Mouse (Mus musculus): ENCODE data around the gene Rbm10. TPM values are rescaled to one million over a fixed set of nuclear protein-coding genes. Genes with fewer than 3 reads are reported as not detected.
A peak's percentile ranks its signal among the peaks of the same experiment; 100 is the strongest.

The Rbm10 gene
- polyA plus RNA-seq, 1 experiment = 61.5 TPM

DNA sequence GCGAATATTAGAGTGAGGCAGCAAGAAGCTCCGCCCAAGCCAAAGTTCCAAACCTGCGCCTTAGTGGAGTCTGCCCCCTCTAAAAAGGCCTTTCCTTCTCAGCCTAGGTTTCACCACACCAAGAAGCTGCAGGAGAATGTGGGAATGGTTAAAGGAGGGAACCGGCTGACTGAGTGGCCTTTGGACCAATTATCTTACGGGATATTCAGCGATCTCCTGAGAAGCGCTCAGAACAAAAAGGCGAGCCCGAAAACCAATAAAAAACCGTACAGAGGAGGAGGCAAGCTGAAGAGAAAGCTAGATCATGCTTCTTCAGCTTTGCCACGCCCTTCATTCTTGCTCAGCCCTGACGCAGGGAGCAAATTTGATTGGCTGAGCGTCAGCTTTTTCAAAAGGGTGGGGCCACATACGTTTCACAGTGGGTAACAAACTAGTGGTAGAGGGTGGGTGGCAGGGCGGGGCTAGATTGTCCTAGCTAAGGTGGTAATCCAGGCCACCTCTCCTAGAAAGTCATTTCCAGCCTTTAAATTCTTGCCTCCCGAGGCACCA, 70.3 kb downstream of the Rbm10 start, which contains the start of gene Cdk16:
Gene Cdk16, plus strand, starts transcription at position 436 of the 549 bp plus-strand sequence.
- DNase-seq = peak; percentile 85 to 94
- TF ChIP-seq CTCF (IDR thresholded peaks at IDR 0.05; ENCODE audit: borderline replicate concordance, insufficient read depth, low read depth, low read length) (no peak), POLR2A (IDR thresholded peaks at IDR 0.05; ENCODE audit: borderline replicate concordance, insufficient read depth, low read length) (no peak)
- H3K27me3 ChIP-seq (ENCODE audit: control insufficient read depth, insufficient read depth, low read length) = no peaks in the 10 kb centered on the region
- WGBS = 5% methylated on average over 16 of the region's 16 CpGs
- H3K4me3 ChIP-seq (replicated peaks; ENCODE audit: insufficient read depth, low read depth, low read length) = peak within 1 kb of the TSS; percentile 83
- H3K27ac ChIP-seq (ENCODE audit: insufficient read depth, low read length) = peak within 1 kb of the TSS; percentile 90
- no peaks in the 10 kb centered on the region; the same call in 1 of the 2 replicates for H3K4me1 ChIP-seq (ENCODE audit: control insufficient read depth, insufficient read depth, low read length)

DNA sequence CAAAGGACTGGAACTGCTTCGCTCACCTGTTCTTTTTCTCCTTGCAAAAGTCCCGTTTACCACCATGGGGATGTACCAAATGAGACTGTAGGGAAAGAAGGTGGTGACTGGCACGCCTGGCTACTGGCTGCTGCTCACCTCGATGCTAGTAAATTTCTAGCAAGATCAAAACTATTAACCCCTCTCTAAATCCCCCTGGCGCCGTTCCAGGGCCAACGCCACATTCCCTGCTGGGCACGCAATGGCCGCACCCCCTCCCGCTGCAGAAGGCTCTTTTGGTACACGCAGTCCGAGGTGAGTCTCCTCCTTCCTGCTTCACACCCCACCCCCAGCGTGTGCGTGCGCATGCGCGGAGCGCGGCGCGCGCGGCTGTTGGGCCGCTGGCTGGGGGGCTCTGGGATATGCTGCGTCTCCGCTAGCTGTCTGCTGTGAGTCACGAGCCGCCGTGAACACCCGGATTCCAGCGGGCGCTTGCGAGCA, 70.8 kb downstream of the Rbm10 start:
- peak; percentile 84 to 88 for DNase-seq
- Histone ChIP-seq H3K27me3 (ENCODE audit: control insufficient read depth, insufficient read depth, low read length) (no peaks in the 10 kb centered on the region), H3K4me3 (replicated peaks; ENCODE audit: insufficient read depth, low read depth, low read length) (peak overlapping the region; percentile 83), H3K27ac (ENCODE audit: insufficient read depth, low read length) (peak overlapping the region; percentile 90), H3K4me1 (ENCODE audit: control insufficient read depth, insufficient read depth, low read length) (peaks cover 2% of the 10 kb centered on the region; the same call in 1 of the 2 replicates)
- TF ChIP-seq CTCF (IDR thresholded peaks at IDR 0.05; ENCODE audit: borderline replicate concordance, insufficient read depth, low read depth, low read length) (no peak), POLR2A (IDR thresholded peaks at IDR 0.05; ENCODE audit: borderline replicate concordance, insufficient read depth, low read length) (peak; percentile 67; the same call in 1 of the 2 replicates)
- WGBS = 10% methylated on average over 33 of the region's 33 CpGs

DNA sequence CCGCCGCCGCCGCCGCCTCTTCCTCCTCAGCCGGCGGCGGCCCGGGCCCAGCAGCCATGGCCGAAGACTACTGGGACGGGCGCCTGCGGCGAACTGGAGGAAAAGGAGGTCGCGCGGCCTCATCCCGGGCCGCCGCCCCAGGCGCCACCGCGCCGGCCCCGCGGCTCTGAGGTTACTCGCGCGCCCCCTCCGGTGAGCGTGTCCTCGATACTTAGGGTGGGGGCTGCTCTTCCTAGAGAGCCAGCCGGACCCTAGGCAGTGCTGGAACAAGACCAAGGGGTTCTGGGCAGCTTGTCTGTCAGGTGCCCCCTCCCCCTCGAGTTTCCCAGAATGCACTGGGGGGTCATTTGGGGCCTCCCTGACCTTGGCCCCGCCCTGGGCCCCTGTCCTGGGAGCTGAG, 71.3 kb downstream of the Rbm10 start:
- peak; percentile 69 to 70 for DNase-seq
- Histone ChIP-seq H3K4me3 (replicated peaks; ENCODE audit: insufficient read depth, low read depth, low read length) (peak overlapping the region; percentile 83), H3K4me1 (ENCODE audit: control insufficient read depth, insufficient read depth, low read length) (peaks cover 3% of the 10 kb centered on the region; the same call in 1 of the 2 replicates), H3K27ac (ENCODE audit: insufficient read depth, low read length) (peak overlapping the region; percentile 82), H3K27me3 (ENCODE audit: control insufficient read depth, insufficient read depth, low read length) (no peaks in the 10 kb centered on the region)
- TF ChIP-seq CTCF (IDR thresholded peaks at IDR 0.05; ENCODE audit: borderline replicate concordance, insufficient read depth, low read depth, low read length) (no peak), POLR2A (IDR thresholded peaks at IDR 0.05; ENCODE audit: borderline replicate concordance, insufficient read depth, low read length) (no peak)
- WGBS = 6% methylated on average over 32 of the region's 35 CpGs

DNA sequence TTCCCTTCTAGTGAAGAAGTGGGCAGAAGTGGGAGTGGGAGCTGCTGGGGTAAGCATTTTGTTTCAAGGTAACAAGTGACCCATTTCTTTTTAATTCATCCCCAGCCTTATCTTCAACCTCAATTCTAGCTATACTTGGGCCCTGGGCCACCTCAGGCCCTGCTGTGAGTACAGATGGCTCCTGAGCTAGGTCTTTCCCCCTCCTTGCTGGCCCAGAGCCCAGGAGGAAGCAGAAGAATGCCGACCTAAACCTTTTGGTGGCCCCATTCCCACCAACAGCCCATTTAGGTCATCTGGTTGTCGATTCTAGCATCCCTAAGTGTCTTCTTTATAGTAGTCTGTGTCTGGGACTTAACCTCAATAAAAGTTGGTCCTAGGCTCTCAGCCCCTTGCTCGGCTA, 74.3 kb downstream of the Rbm10 start:
- peak overlapping the region; percentile 31 for H3K4me3 ChIP-seq (replicated peaks; ENCODE audit: insufficient read depth, low read depth, low read length)
- peaks cover 3% of the 10 kb centered on the region; the same call in 1 of the 2 replicates for H3K4me1 ChIP-seq (ENCODE audit: control insufficient read depth, insufficient read depth, low read length)
- no peaks in the 10 kb centered on the region for H3K27me3 ChIP-seq (ENCODE audit: control insufficient read depth, insufficient read depth, low read length)
- whole genome bisulfite sequencing = 7% methylated on average over 3 of the region's 3 CpGs
- TF ChIP-seq CTCF (IDR thresholded peaks at IDR 0.05; ENCODE audit: borderline replicate concordance, insufficient read depth, low read depth, low read length) = no peak
- no peak for TF ChIP-seq POLR2A (IDR thresholded peaks at IDR 0.05; ENCODE audit: borderline replicate concordance, insufficient read depth, low read length)
- H3K27ac ChIP-seq (ENCODE audit: insufficient read depth, low read length) = peak overlapping the region; percentile 86
- DNase-seq = peak; percentile 77 to 84

DNA sequence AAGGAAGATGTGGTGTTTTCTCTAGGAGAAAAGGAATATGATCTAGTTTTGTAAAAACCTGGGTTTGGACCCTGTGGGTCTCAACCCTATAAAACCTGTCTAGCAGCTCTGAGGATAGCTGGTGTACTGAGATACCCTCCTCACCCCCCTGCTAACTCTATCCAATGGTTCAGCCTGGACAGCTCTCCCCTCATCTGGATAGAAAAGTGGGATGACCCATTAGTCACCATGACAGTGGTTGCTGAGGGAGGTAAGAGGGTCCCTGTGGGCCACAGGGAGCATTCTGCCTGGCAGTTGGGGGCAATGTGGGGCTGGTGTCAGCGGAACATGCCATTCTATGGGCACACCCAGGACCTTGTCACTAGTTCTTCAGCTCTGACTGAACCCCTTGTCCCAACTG, 75.3 kb downstream of the Rbm10 start:
- Histone ChIP-seq H3K4me3 (replicated peaks; ENCODE audit: insufficient read depth, low read depth, low read length) (no peak overlapping the region), H3K27me3 (ENCODE audit: control insufficient read depth, insufficient read depth, low read length) (no peaks in the 10 kb centered on the region), H3K27ac (ENCODE audit: insufficient read depth, low read length) (no peak overlapping the region), H3K4me1 (ENCODE audit: control insufficient read depth, insufficient read depth, low read length) (peaks cover 3% of the 10 kb centered on the region; the same call in 1 of the 2 replicates)
- DNase-seq = no peak
- WGBS = 80% methylated on average over 1 of the region's 1 CpGs
- TF ChIP-seq POLR2A (IDR thresholded peaks at IDR 0.05; ENCODE audit: borderline replicate concordance, insufficient read depth, low read length) (no peak), CTCF (IDR thresholded peaks at IDR 0.05; ENCODE audit: borderline replicate concordance, insufficient read depth, low read depth, low read length) (no peak)

DNA sequence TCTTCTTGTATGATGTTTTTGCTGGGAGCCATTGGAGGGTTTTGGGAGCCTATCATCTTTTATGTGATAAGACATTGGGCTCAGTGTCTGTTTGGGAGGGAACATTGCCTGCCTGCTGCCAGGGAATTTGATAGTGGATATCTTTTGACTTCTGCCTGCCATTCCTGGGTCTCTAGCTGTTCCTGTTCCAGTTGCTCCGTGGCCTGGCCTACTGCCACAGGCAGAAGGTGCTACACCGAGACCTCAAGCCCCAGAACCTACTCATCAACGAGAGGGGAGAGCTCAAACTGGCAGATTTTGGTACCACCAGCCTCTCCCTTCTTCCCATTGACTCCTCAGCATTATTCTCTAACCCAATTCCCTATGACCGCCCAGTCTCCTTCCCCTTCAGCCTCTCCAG, 78.5 kb downstream of the Rbm10 start:
- no peaks in the 10 kb centered on the region for H3K27me3 ChIP-seq (ENCODE audit: control insufficient read depth, insufficient read depth, low read length)
- H3K27ac ChIP-seq (ENCODE audit: insufficient read depth, low read length) = no peak overlapping the region
- TF ChIP-seq CTCF (IDR thresholded peaks at IDR 0.05; ENCODE audit: borderline replicate concordance, insufficient read depth, low read depth, low read length) (no peak), POLR2A (IDR thresholded peaks at IDR 0.05; ENCODE audit: borderline replicate concordance, insufficient read depth, low read length) (no peak)
- DNase-seq = no peak
- peaks cover 6% of the 10 kb centered on the region for H3K4me1 ChIP-seq (ENCODE audit: control insufficient read depth, insufficient read depth, low read length)
- no peak overlapping the region for H3K4me3 ChIP-seq (replicated peaks; ENCODE audit: insufficient read depth, low read depth, low read length)
- 63% methylated on average over 4 of the region's 4 CpGs for WGBS

Other genes with a start within 250 kb of the Rbm10 start
- gene Jade3, start 191.8 kb upstream of the Rbm10 start, polyA plus RNA-seq (2012; rRNA removed) = 2.9 TPM in 2 replicates
- 0.27 and 0.28 TPM in 2 replicates for gene Rgn, start 67.7 kb upstream of the Rbm10 start, polyA plus RNA-seq (2012; rRNA removed)
- 282 and 300 TPM in 2 replicates for gene Ndufb11, start 116 bp downstream of the Rbm10 start, polyA plus RNA-seq (2012; rRNA removed)
- gene Uba1, start 40.8 kb downstream of the Rbm10 start, polyA plus RNA-seq (2012; rRNA removed) = 288 and 301 TPM in 2 replicates
- gene Cdk16, start 70.5 kb downstream of the Rbm10 start, polyA plus RNA-seq (2012; rRNA removed) = 579 and 612 TPM in 2 replicates
- 66.2 and 69.0 TPM in 2 replicates for gene Usp11, start 86.4 kb downstream of the Rbm10 start, polyA plus RNA-seq (2012; rRNA removed)
- 306 and 313 TPM in 2 replicates for gene Araf, start 180.3 kb downstream of the Rbm10 start, polyA plus RNA-seq (2012; rRNA removed)